Mouse (Mus musculus) ES-E14 (cell line): ENCODE measurements around the gene Myo3b. TPM values are rescaled to one million over a fixed set of nuclear protein-coding genes. Genes with fewer than 3 reads are reported as not detected.

Source experiments
- DNase-seq: peaks from one replicate; pipeline ENCODE4 v3.0.0-alpha.2; 2013; ENCODE audit warnings: low read depth, low spot score
- H3K27ac ChIP-seq: 2 replicates; pipeline ENCODE4 v1.5.1; 2012; ENCODE audit warnings: low read depth, mild to moderate bottlenecking, low read length, moderate library complexity, mixed read lengths; ENCODE audit not compliant: poor library complexity, insufficient read depth, severe bottlenecking
- H3K36me3 ChIP-seq: 2 replicates; pipeline ENCODE4 v1.6.1; 2012; ENCODE audit warnings: mild to moderate bottlenecking, low read length, moderate library complexity, mixed read lengths; ENCODE audit not compliant: control insufficient read depth, poor library complexity, insufficient read depth, severe bottlenecking
- H3K4me1 ChIP-seq, 2 experiments: fragments of 150-350 bp in 1 of 2; sonication (generic) in 1 of 2; 2 replicates each; pipeline ENCODE4 v1.6.1; 2012; ENCODE audit warnings: low read length in 2 of 2, mild to moderate bottlenecking in 1 of 2, mixed read lengths in 1 of 2; ENCODE audit not compliant: control insufficient read depth in 2 of 2, insufficient read depth in 2 of 2, poor library complexity in 1 of 2
- H3K4me3 ChIP-seq, 2 experiments: fragments of 150-350 bp in 1 of 2; sonication (generic) in 1 of 2; 2 replicates each; pipeline ENCODE4 v1.5.1; 2012; ENCODE audit warnings: low read length in 2 of 2, low read depth in 1 of 2, mild to moderate bottlenecking in 1 of 2, mixed read lengths in 1 of 2; ENCODE audit not compliant: insufficient read depth in 1 of 2, poor library complexity in 1 of 2, severe bottlenecking in 1 of 2
- H3K9ac ChIP-seq: 2 replicates; pipeline ENCODE4 v1.6.1; 2012; ENCODE audit warnings: low read depth, mild to moderate bottlenecking, low read length, mixed read lengths; ENCODE audit not compliant: poor library complexity, insufficient read depth, severe bottlenecking
- H3K9me3 ChIP-seq: fragments of 150-350 bp; sonication (generic); 2 replicates; pipeline ENCODE4 v1.6.1; 2012; ENCODE audit warnings: low read depth, mild to moderate bottlenecking, low read length; ENCODE audit not compliant: control insufficient read depth, insufficient read depth
- CHD2 ChIP-seq: IDR thresholded peaks from 2 replicates; pipeline ENCODE4 v1.6.1; 2014; ENCODE audit warnings: mild to moderate bottlenecking, low read depth, low read length, inconsistent platforms
- HCFC1 ChIP-seq: IDR thresholded peaks from 2 replicates; pipeline ENCODE4 v1.6.1; 2012; ENCODE audit warnings: low read length, inconsistent platforms, borderline replicate concordance; ENCODE audit not compliant: insufficient read depth
- MAFK ChIP-seq: IDR thresholded peaks from 2 replicates; pipeline ENCODE4 v1.6.1; 2014; ENCODE audit warnings: mild to moderate bottlenecking, low read depth, low read length, inconsistent platforms; ENCODE audit not compliant: insufficient read depth
- ZC3H11A ChIP-seq: IDR thresholded peaks from 2 replicates; pipeline ENCODE4 v1.6.1; 2012; ENCODE audit warnings: low read depth, mild to moderate bottlenecking, inconsistent platforms, low read length, borderline replicate concordance
- ZNF384 ChIP-seq: IDR thresholded peaks from 2 replicates; pipeline ENCODE4 v1.6.1; 2012; ENCODE audit warnings: low read depth, low read length, inconsistent platforms
- in situ Hi-C, 2 experiments: fragments of 600-800 bp; cut with MboI; formaldehyde crosslinking; loops; one replicate each; pipeline ENCODE4 v1.15.1; 2025; ENCODE audit warnings: low sequenced_read_pairs in 2 of 2, inconsistent platforms in 1 of 2; ENCODE audit not compliant: unreplicated experiment in 2 of 2
- total RNA-seq: library from RNA; depleted of rRNA; stranded (reverse); fragments of 300-350 nt; gene quantifications from 2 replicates; pipeline ENCODE4 v1.2.3, GENCODE M21; 2012

The Myo3b gene
- total RNA-seq, 1 experiment: 0.13 TPM

DNA sequence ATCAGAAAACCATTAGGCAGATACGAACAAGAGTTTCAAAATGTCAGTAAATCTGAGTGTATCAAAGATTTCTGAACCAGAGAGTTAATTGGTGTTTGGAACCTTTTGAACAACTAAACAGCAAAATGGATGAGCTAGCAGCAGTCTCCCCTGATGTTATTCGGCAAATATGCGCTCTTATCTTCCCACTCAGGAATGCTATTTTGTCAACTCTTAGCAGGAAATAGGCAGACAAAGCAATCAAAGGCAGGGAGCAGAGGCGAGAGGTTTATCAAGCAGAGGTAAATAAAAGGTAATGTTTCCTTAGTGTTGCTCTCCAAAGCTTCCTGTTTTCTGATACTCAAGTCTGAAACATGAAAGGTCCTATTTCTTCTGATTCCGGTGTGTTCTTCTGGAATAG lies 252.1 kb downstream of the Myo3b start:
- H3K9me3 ChIP-seq: no peaks in the 10 kb centered on the region
- DNase-seq: no peak
- no peak overlapping the region for H3K4me3 ChIP-seq
- peaks cover 2 to 5% of the 10 kb centered on the region in 2 experiments; a peak in 2 of 4 replicates for H3K4me1 ChIP-seq
- no peaks in the 10 kb centered on the region for H3K36me3 ChIP-seq
- TF ChIP-seq ZC3H11A (no peak), HCFC1 (no peak), MAFK (no peak), ZNF384 (no peak), CHD2 (no peak)
- no peak overlapping the region for H3K27ac ChIP-seq
- in situ Hi-C loops: no loop called here
- no peak overlapping the region for H3K9ac ChIP-seq

- Histone ChIP-seq H3K9me3 (no peaks in the 10 kb centered on the region), H3K27ac (no peak overlapping the region), H3K4me3 (no peak overlapping the region), H3K9ac (no peak overlapping the region), H3K4me1 (peaks cover 2 to 5% of the 10 kb centered on the region in 2 experiments; a peak in 2 of 4 replicates), H3K36me3 (no peaks in the 10 kb centered on the region)
- in situ Hi-C loops: no loop called here
- DNase-seq: no peak
- TF ChIP-seq CHD2 (no peak), ZC3H11A (no peak), ZNF384 (no peak), HCFC1 (no peak), MAFK (no peak)
Measured at GRCm38 (mm10) chr2:70292776-70293175, 253.8 kb downstream of the Myo3b start.

- H3K4me1 ChIP-seq: no peaks in the 10 kb centered on the region
- no peaks in the 10 kb centered on the region for H3K36me3 ChIP-seq
- in situ Hi-C loops: no loop called here
- TF ChIP-seq ZC3H11A: no peak
- TF ChIP-seq CHD2: no peak
- TF ChIP-seq ZNF384: no peak
- no peak for TF ChIP-seq HCFC1
- no peak for TF ChIP-seq MAFK
- no peaks in the 10 kb centered on the region for H3K9me3 ChIP-seq
- no peak overlapping the region for H3K4me3 ChIP-seq
- H3K27ac ChIP-seq: no peak overlapping the region
- no peak overlapping the region for H3K9ac ChIP-seq
- no peak for DNase-seq
Measured at GRCm38 (mm10) chr2:70302905-70303304, 264.0 kb downstream of the Myo3b start.

- Histone ChIP-seq H3K4me3 (no peak overlapping the region), H3K36me3 (no peaks in the 10 kb centered on the region), H3K9ac (no peak overlapping the region), H3K27ac (no peak overlapping the region), H3K9me3 (no peaks in the 10 kb centered on the region), H3K4me1 (0 out of 4 replicates have a peak, but pooled peaks cover 0 to 2% of the 10 kb centered on the region in 2 experiments)
- TF ChIP-seq HCFC1 (no peak), CHD2 (no peak), ZNF384 (no peak), MAFK (no peak), ZC3H11A (no peak)
- in situ Hi-C loops: no loop called here
- no peak for DNase-seq
Measured at GRCm38 (mm10) chr2:70315125-70315524, 276.2 kb downstream of the Myo3b start.

DNA sequence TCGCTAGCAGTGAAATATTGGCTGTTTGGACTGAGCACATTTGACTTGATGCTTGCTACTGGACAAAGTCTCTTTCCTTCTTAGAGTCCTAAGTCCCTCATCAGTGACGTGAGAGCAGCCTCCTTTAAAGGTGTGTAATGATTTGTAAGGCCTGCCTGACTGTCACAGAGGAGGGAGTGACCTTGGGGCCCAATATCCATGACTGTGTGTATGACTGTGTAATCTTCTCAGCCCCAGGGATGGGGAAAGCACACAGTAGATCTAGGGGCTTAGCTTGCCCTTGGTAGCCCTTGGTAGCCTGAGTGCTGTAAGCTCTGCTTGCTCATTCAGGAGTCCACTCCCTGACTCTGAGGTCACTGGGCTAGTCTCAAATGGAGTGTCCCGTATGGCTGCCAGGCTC lies 276.8 kb downstream of the Myo3b start:
- no peak for DNase-seq
- TF ChIP-seq CHD2: no peak
- no peak for TF ChIP-seq ZC3H11A
- TF ChIP-seq ZNF384: no peak
- no peak for TF ChIP-seq HCFC1
- no peak for TF ChIP-seq MAFK
- Histone ChIP-seq H3K4me1 (0 out of 4 replicates have a peak, but pooled peaks cover 0 to 2% of the 10 kb centered on the region in 2 experiments), H3K27ac (no peak overlapping the region), H3K36me3 (no peaks in the 10 kb centered on the region), H3K9ac (no peak overlapping the region), H3K4me3 (no peak overlapping the region), H3K9me3 (no peaks in the 10 kb centered on the region)
- in situ Hi-C loops: no loop called here
